Mouse (Mus musculus) layer of hippocampus, postnatal 25 days (tissue): ENCODE data around the gene Fbxl8. TPM values are rescaled to one million over a fixed set of nuclear protein-coding genes. Genes with fewer than 3 reads are reported as not detected.

Experiments
- DNase-seq, 2 experiments: peaks; one replicate each; pipeline ENCODE4 v3.0.0; 2022; ENCODE audit warnings: mixed read lengths in 2 of 2, low spot score in 1 of 2; ENCODE audit errors: extremely low spot score in 1 of 2
- total RNA-seq, 2 experiments: library from RNA; stranded (reverse); gene quantifications; 2 replicates each; pipeline ENCODE4 v1.2.3; 2021

Fbxl8 gene
- total RNA-seq, 2 experiments from 2014 or later = 0.69 to 0.94 TPM

- no peak for DNase-seq
These were observed 6.9 kb upstream of the Fbxl8 start for GRCm38 (mm10) chr8:105257318-105258114.

GRCm38 (mm10) chr8:105258911-105259720 lies 5.3 kb upstream of the Fbxl8 start:
- DNase-seq = no peak

GRCm38 (mm10) chr8:105259721-105260320 lies 4.6 kb upstream of the Fbxl8 start:
- peak; percentile 69 to 81 for DNase-seq

GRCm38 (mm10) chr8:105260371-105261099 lies 3.9 kb upstream of the Fbxl8 start:
- no peak for DNase-seq

- DNase-seq = no peak
These were observed 3.0 kb upstream of the Fbxl8 start for GRCm38 (mm10) chr8:105261326-105261980.

- DNase-seq = no peak
These were observed 1.1 kb upstream of the Fbxl8 start for GRCm38 (mm10) chr8:105263244-105263912.

- DNase-seq = no peak
These were observed 680 bp downstream of the Fbxl8 start for GRCm38 (mm10) chr8:105265128-105265527.

GRCm38 (mm10) chr8:105266775-105267174 lies 2.3 kb downstream of the Fbxl8 start:
- no peak for DNase-seq

- peak; percentile 62 to 66 for DNase-seq
These were observed 4.1 kb downstream of the Fbxl8 start for GRCm38 (mm10) chr8:105268342-105269074.

- no peak for DNase-seq
These were observed 4.6 kb downstream of the Fbxl8 start for GRCm38 (mm10) chr8:105269075-105269458.

GRCm38 (mm10) chr8:105269461-105269947 lies 5.1 kb downstream of the Fbxl8 start, which contains the start of gene Hsf4:
TSS of gene Hsf4 (plus strand) at chr8:105269801.
- no peak for DNase-seq

- no peak for DNase-seq
These were observed 5.9 kb downstream of the Fbxl8 start for GRCm38 (mm10) chr8:105270101-105270915.

- DNase-seq = no peak
These were observed 6.4 kb downstream of the Fbxl8 start for GRCm38 (mm10) chr8:105270916-105271186.

- no peak for DNase-seq
These were observed 10.9 kb downstream of the Fbxl8 start for GRCm38 (mm10) chr8:105275387-105275786.

GRCm38 (mm10) chr8:105275840-105276239 lies 11.4 kb downstream of the Fbxl8 start, which contains the start of gene Nol3:
TSS of gene Nol3 (plus strand) at chr8:105276140.
- no peak for DNase-seq

- DNase-seq = peak in 1 of 2 experiments; percentile 54
These were observed 12.1 kb downstream of the Fbxl8 start for GRCm38 (mm10) chr8:105276292-105277120.

- DNase-seq = peak; percentile 76 to 81
These were observed 14.5 kb downstream of the Fbxl8 start for GRCm38 (mm10) chr8:105278911-105279334.
